Mouse (Mus musculus): ENCODE results near the gene Gtf3c5.
A peak's percentile ranks its signal among the peaks of the same experiment; 100 is the strongest.

Gene Gtf3c5

GRCm38 (mm10) chr2:28569903-28570302, 13.6 kb downstream of the Gtf3c5 start:
- DNase-seq (ENCODE audit: low spot score in 2 of 2), result no peak

GRCm38 (mm10) chr2:28566545-28566944, 17.0 kb downstream of the Gtf3c5 start:
- DNase-seq (ENCODE audit: low spot score in 2 of 2), result no peak

GRCm38 (mm10) chr2:28564380-28564779, 19.2 kb downstream of the Gtf3c5 start:
- DNase-seq (ENCODE audit: low spot score in 2 of 2), result no peak

- DNase-seq (ENCODE audit: low spot score in 2 of 2), result no peak
Measured at GRCm38 (mm10) chr2:28563830-28564229, 19.7 kb downstream of the Gtf3c5 start.

GRCm38 (mm10) chr2:28563303-28563702, 20.2 kb downstream of the Gtf3c5 start, which contains the start of gene Cel:
Gene Cel (minus strand): TSS chr2:28563403.
- no peak for DNase-seq (ENCODE audit: low spot score in 2 of 2)

- no peak for DNase-seq (ENCODE audit: low spot score in 2 of 2)
Measured at GRCm38 (mm10) chr2:28557452-28557851, 26.1 kb downstream of the Gtf3c5 start.

- no peak for DNase-seq (ENCODE audit: low spot score in 2 of 2)
Measured at GRCm38 (mm10) chr2:28552301-28552700, 31.2 kb downstream of the Gtf3c5 start.

GRCm38 (mm10) chr2:28549157-28549556, 34.4 kb downstream of the Gtf3c5 start:
- no peak for DNase-seq (ENCODE audit: low spot score in 2 of 2)

GRCm38 (mm10) chr2:28547237-28548172, 36.0 kb downstream of the Gtf3c5 start:
- peak; percentile 84 to 85 for DNase-seq (ENCODE audit: low spot score in 2 of 2)

- DNase-seq (ENCODE audit: low spot score in 2 of 2), result no peak
Measured at GRCm38 (mm10) chr2:28546560-28546959, 37.0 kb downstream of the Gtf3c5 start.

GRCm38 (mm10) chr2:28545976-28546375, 37.6 kb downstream of the Gtf3c5 start:
- no peak for DNase-seq (ENCODE audit: low spot score in 2 of 2)

- DNase-seq (ENCODE audit: low spot score in 2 of 2), result no peak
Measured at GRCm38 (mm10) chr2:28543894-28544293, 39.7 kb downstream of the Gtf3c5 start.

- DNase-seq (ENCODE audit: low spot score in 2 of 2), result no peak
Measured at GRCm38 (mm10) chr2:28540587-28541227, 42.8 kb downstream of the Gtf3c5 start.

- DNase-seq (ENCODE audit: low spot score in 2 of 2), result no peak
Measured at GRCm38 (mm10) chr2:28539949-28540348, 43.6 kb downstream of the Gtf3c5 start.

- DNase-seq (ENCODE audit: low spot score in 2 of 2), result peak; percentile 62 to 76
Measured at GRCm38 (mm10) chr2:28539206-28539605, 44.3 kb downstream of the Gtf3c5 start.

GRCm38 (mm10) chr2:28538817-28539128, 44.8 kb downstream of the Gtf3c5 start:
- DNase-seq (ENCODE audit: low spot score in 2 of 2), result peak in 1 of 2 experiments; percentile 22

GRCm38 (mm10) chr2:28537995-28538816, 45.3 kb downstream of the Gtf3c5 start:
- DNase-seq (ENCODE audit: low spot score in 2 of 2), result peak in 1 of 2 experiments; percentile 47

- DNase-seq (ENCODE audit: low spot score in 2 of 2), result peak in 1 of 2 experiments; percentile 42
Measured at GRCm38 (mm10) chr2:28537634-28537920, 46.0 kb downstream of the Gtf3c5 start.

- DNase-seq (ENCODE audit: low spot score in 2 of 2), result no peak
Measured at GRCm38 (mm10) chr2:28536766-28537633, 46.6 kb downstream of the Gtf3c5 start.

- DNase-seq (ENCODE audit: low spot score in 2 of 2), result peak in 1 of 2 experiments; percentile 25
Measured at GRCm38 (mm10) chr2:28536166-28536565, 47.4 kb downstream of the Gtf3c5 start.

- DNase-seq (ENCODE audit: low spot score in 2 of 2), result peak in 1 of 2 experiments; percentile 69
Measured at GRCm38 (mm10) chr2:28535650-28536049, 47.9 kb downstream of the Gtf3c5 start.

Measured in right cerebral cortex, adult 2 months (tissue).